21 mouse cellular contexts compared by ENCODE assay signal in genomic region chr9:96618448-96619176, GRCm38 (mm10). TPM values are rescaled to one million over a fixed set of nuclear protein-coding genes. Genes with fewer than 3 reads are reported as not detected.
DNase-seq lines count a peak whose midpoint lies in the region; ATAC-seq and TF ChIP-seq lines count a peak whose summit lies in the region.
"Had no signal": no experiment of that assay in that cellular context is flagged by ENCODE, and none has a peak within 500 bp of the region (broad histone marks: within the 10 kb centered on the region; RNA-seq: fewer than 3 reads in every experiment).

No protein-coding gene starts in this region.

- no peaks in the 10 kb centered on the region for H3K9me3 ChIP-seq in intestine, embryonic 16.5 days (ENCODE audit: control insufficient read depth, low read length)
- no peaks in the 10 kb centered on the region for H3K9me3 ChIP-seq in intestine, embryonic 15.5 days
- H3K9me3 ChIP-seq in midbrain, embryonic 10.5 days (replicated peaks), result no peaks in the 10 kb centered on the region
- H3K9me3 ChIP-seq in neural tube, embryonic 15.5 days (replicated peaks), result no peaks in the 10 kb centered on the region
- H3K9me3 ChIP-seq: embryonic facial prominence, embryonic 12.5 days; forebrain, embryonic 12.5 days; heart, embryonic 15.5 days; hindbrain, embryonic 10.5 days had no signal

- ATAC-seq in intestine, embryonic 16.5 days, result no peak
- no peak for ATAC-seq in intestine, embryonic 15.5 days
- peak; percentile 68 for ATAC-seq in inflammation-experienced regulatory T-cells, adult 6 months
- ATAC-seq in neural tube, embryonic 15.5 days (ENCODE audit: low FRiP score), result no peak
- ATAC-seq: forebrain, embryonic 16.5 days had no signal

- peaks cover 4% of the 10 kb centered on the region; the same call in 1 of the 2 replicates for H3K4me1 ChIP-seq in intestine, embryonic 16.5 days (ENCODE audit: control insufficient read depth, insufficient read depth, low read length)
- H3K4me1 ChIP-seq in intestine, embryonic 15.5 days (replicated peaks), result no peaks in the 10 kb centered on the region
- H3K4me1 ChIP-seq in bone marrow, adult 2 months (ENCODE audit: control insufficient read depth, insufficient read depth, low read length), result peaks cover 2% of the 10 kb centered on the region; the same call in 1 of the 2 replicates
- no peaks in the 10 kb centered on the region for H3K4me1 ChIP-seq in midbrain, embryonic 10.5 days
- peaks cover 3% of the 10 kb centered on the region; the same call in 1 of the 2 replicates for H3K4me1 ChIP-seq in thymus, adult 2 months (replicated peaks; ENCODE audit: control insufficient read depth, insufficient read depth, low read length)
- no peaks in the 10 kb centered on the region; the same call in 1 of the 2 replicates for H3K4me1 ChIP-seq in neural tube, embryonic 15.5 days
- H3K4me1 ChIP-seq: embryonic facial prominence, embryonic 12.5 days; forebrain, embryonic 12.5 days; heart, embryonic 15.5 days; hindbrain, embryonic 10.5 days had no signal

- no peak for TF ChIP-seq CTCF in bone marrow, adult 2 months (IDR thresholded peaks at IDR 0.05; ENCODE audit: control insufficient read depth, insufficient read depth, low read length)
- TF ChIP-seq CTCF in thymus, adult 2 months (IDR thresholded peaks at IDR 0.05; ENCODE audit: borderline replicate concordance, control insufficient read depth, extremely low read depth, insufficient read depth, low read length, poor library complexity), result no peak

- peak; percentile 7 for DNase-seq in A20 (ENCODE audit: low read depth, low spot score)
- no peak for DNase-seq in midbrain, embryonic 10.5 days (ENCODE audit: low spot score)
- DNase-seq in thymus, adult 2 months, result no peak
- DNase-seq: adrenal gland, postnatal 14 days; cerebellum, adult 2 months; cerebellum, postnatal 25 days; gastrocnemius, postnatal 10 days; heart, adult 2 months; heart, postnatal 14 days had no signal

- H3K27ac ChIP-seq in intestine, embryonic 16.5 days (ENCODE audit: low read length), result peak overlapping the region; percentile 4; the same call in 1 of the 2 replicates
- H3K27ac ChIP-seq in intestine, embryonic 15.5 days, result no peak overlapping the region
- H3K27ac ChIP-seq in bone marrow, adult 2 months (ENCODE audit: control insufficient read depth, insufficient read depth, low read depth, low read length, poor library complexity), result peak overlapping the region; percentile 67; the same call in 1 of the 2 replicates
- no peak overlapping the region for H3K27ac ChIP-seq in midbrain, embryonic 10.5 days (replicated peaks)
- H3K27ac ChIP-seq in thymus, adult 2 months (ENCODE audit: control insufficient read depth, insufficient read depth, low read length), result no peak overlapping the region
- no peak overlapping the region for H3K27ac ChIP-seq in neural tube, embryonic 15.5 days (replicated peaks)
- H3K27ac ChIP-seq: embryonic facial prominence, embryonic 12.5 days; forebrain, embryonic 12.5 days; heart, adult 2 months; heart, embryonic 15.5 days; hindbrain, embryonic 10.5 days; hindbrain, embryonic 14.5 days had no signal

- WGBS in intestine, embryonic 16.5 days, result 84% methylated on average over 4 of the region's 4 CpGs
- WGBS in intestine, embryonic 15.5 days, result 78% methylated on average over 4 of the region's 4 CpGs
- 29% methylated on average over 4 of the region's 4 CpGs for WGBS in bone marrow, adult 2 months
- WGBS in midbrain, embryonic 10.5 days, result 87% methylated on average over 4 of the region's 4 CpGs
- 45% methylated on average over 4 of the region's 4 CpGs for WGBS in thymus, adult 2 months
- WGBS in neural tube, embryonic 15.5 days, result 88% methylated on average over 4 of the region's 4 CpGs

- H3K9ac ChIP-seq in intestine, embryonic 16.5 days (ENCODE audit: low read depth, low read length), result no peak overlapping the region
- H3K9ac ChIP-seq in intestine, embryonic 15.5 days, result no peak overlapping the region
- H3K9ac ChIP-seq in neural tube, embryonic 15.5 days (replicated peaks), result no peak overlapping the region
- H3K9ac ChIP-seq: embryonic facial prominence, embryonic 12.5 days; forebrain, embryonic 12.5 days; heart, embryonic 15.5 days; hindbrain, embryonic 14.5 days had no signal

- no peak for TF ChIP-seq POLR2A in bone marrow, adult 2 months (IDR thresholded peaks at IDR 0.05; ENCODE audit: borderline replicate concordance, control insufficient read depth, low read depth, low read length)
- no peak for TF ChIP-seq POLR2A in thymus, adult 2 months (IDR thresholded peaks at IDR 0.05; ENCODE audit: control insufficient read depth, extremely low read depth, insufficient read depth, low read length, poor library complexity)

- no peak overlapping the region for H3K4me2 ChIP-seq in intestine, embryonic 16.5 days (ENCODE audit: low read depth, low read length)
- no peak overlapping the region for H3K4me2 ChIP-seq in intestine, embryonic 15.5 days (replicated peaks)
- no peak overlapping the region for H3K4me2 ChIP-seq in neural tube, embryonic 15.5 days
- H3K4me2 ChIP-seq: embryonic facial prominence, embryonic 12.5 days; forebrain, embryonic 12.5 days; heart, embryonic 11.5 days; heart, embryonic 15.5 days; hindbrain, embryonic 14.5 days had no signal

- no peaks in the 10 kb centered on the region for H3K36me3 ChIP-seq in intestine, embryonic 16.5 days (ENCODE audit: control insufficient read depth, insufficient read depth, low read length)
- no peaks in the 10 kb centered on the region for H3K36me3 ChIP-seq in intestine, embryonic 15.5 days
- 0 out of 2 replicates have a peak, but pooled peaks cover 4% of the 10 kb centered on the region for H3K36me3 ChIP-seq in midbrain, embryonic 10.5 days
- no peaks in the 10 kb centered on the region for H3K36me3 ChIP-seq in thymus, adult 2 months (ENCODE audit: control insufficient read depth, insufficient read depth, low read length)
- no peaks in the 10 kb centered on the region for H3K36me3 ChIP-seq in neural tube, embryonic 15.5 days
- H3K36me3 ChIP-seq: embryonic facial prominence, embryonic 12.5 days; forebrain, embryonic 12.5 days; heart, embryonic 15.5 days; hindbrain, embryonic 10.5 days had no signal

- no peak overlapping the region for H3K4me3 ChIP-seq in intestine, embryonic 16.5 days (ENCODE audit: low read length)
- no peak overlapping the region for H3K4me3 ChIP-seq in intestine, embryonic 15.5 days (replicated peaks)
- H3K4me3 ChIP-seq in bone marrow, adult 2 months (replicated peaks; ENCODE audit: control insufficient read depth, low read depth, low read length), result no peak overlapping the region
- H3K4me3 ChIP-seq in midbrain, embryonic 10.5 days, result no peak overlapping the region
- H3K4me3 ChIP-seq in thymus, adult 2 months (ENCODE audit: control insufficient read depth, insufficient read depth, low read length), result no peak overlapping the region
- H3K4me3 ChIP-seq in neural tube, embryonic 15.5 days (replicated peaks), result no peak overlapping the region
- H3K4me3 ChIP-seq: embryonic facial prominence, embryonic 12.5 days; forebrain, embryonic 12.5 days; heart, adult 2 months; heart, embryonic 15.5 days; hindbrain, embryonic 10.5 days had no signal

- H3K27me3 ChIP-seq in intestine, embryonic 16.5 days (replicated peaks; ENCODE audit: control insufficient read depth, insufficient read depth, low read length), result no peaks in the 10 kb centered on the region
- no peaks in the 10 kb centered on the region for H3K27me3 ChIP-seq in intestine, embryonic 15.5 days (replicated peaks)
- H3K27me3 ChIP-seq in midbrain, embryonic 10.5 days (ENCODE audit: low read depth, poor library complexity, severe bottlenecking), result no peaks in the 10 kb centered on the region
- H3K27me3 ChIP-seq in thymus, adult 2 months (ENCODE audit: control insufficient read depth, insufficient read depth, low read length), result no peaks in the 10 kb centered on the region
- no peaks in the 10 kb centered on the region for H3K27me3 ChIP-seq in neural tube, embryonic 15.5 days (replicated peaks)
- H3K27me3 ChIP-seq: embryonic facial prominence, embryonic 12.5 days; forebrain, embryonic 12.5 days; heart, embryonic 15.5 days had no signal

RNA-seq across cellular contexts. Expression of gene Rasa2, which starts 12.8 kb away (rescaled TPM):
- 13.7 and 15.3 TPM in 2 replicates for polyA plus RNA-seq in intestine, embryonic 16.5 days (2015; fragmentation: Nextera tagmentation; extraction: Ambion mirVana)
- polyA plus RNA-seq in intestine, embryonic 15.5 days (2015; fragmentation: Nextera tagmentation; extraction: Ambion mirVana), result 16.4 and 17.1 TPM in 2 replicates
- polyA plus RNA-seq in bone marrow, adult 2 months (2011; ENCODE audit: insufficient read depth, insufficient read length, low replicate concordance, missing spikeins), result 5.2 and 5.6 TPM in 2 replicates
- 10 to 100 TPM; 31.5 to 41.1 (median 34.3) TPM for polyA plus RNA-seq in inflammation-experienced regulatory T-cells, adult 6 months (2017; shearing (Covaris generic))
- polyA plus RNA-seq in midbrain, embryonic 10.5 days (2016; fragmentation: Nextera tagmentation; extraction: Ambion mirVana), result 12.8 and 13.3 TPM in 2 replicates
- 6.5 and 7.4 TPM in 2 replicates for polyA plus RNA-seq in thymus, adult 2 months (2012; rRNA removed)
- polyA plus RNA-seq in neural tube, embryonic 15.5 days (2015; fragmentation: Nextera tagmentation; extraction: Ambion mirVana), result 18.7 and 19.5 TPM in 2 replicates

Comparison
In these comparisons a context has a peak if more than half of its experiments do, and no peak if none do; other contexts are left out.
1. H3K27ac ChIP-seq: peak in intestine, embryonic 16.5 days (single experiment) and bone marrow, adult 2 months (single experiment); none in intestine, embryonic 15.5 days (single experiment), midbrain, embryonic 10.5 days (single experiment), thymus, adult 2 months (single experiment) and neural tube, embryonic 15.5 days (single experiment).